ENCODE assay signal across 9 mouse cellular contexts in genomic region chr9:50604338-50604737, GRCm38 (mm10). TPM values are rescaled to one million over a fixed set of nuclear protein-coding genes. Genes with fewer than 3 reads are reported as not detected.
DNase-seq lines count a peak whose midpoint lies in the region; ATAC-seq and TF ChIP-seq lines count a peak whose summit lies in the region.
"Had no signal": no experiment of that assay in that cellular context is flagged by ENCODE, and none has a peak within 500 bp of the region (broad histone marks: within the 10 kb centered on the region; RNA-seq: fewer than 3 reads in every experiment).

No protein-coding gene starts in this region.

- no peak for TF ChIP-seq CTCF in lung, adult 2 months (IDR thresholded peaks at IDR 0.05; ENCODE audit: insufficient read depth, low read length)
- no peak for TF ChIP-seq CTCF in olfactory bulb, adult 2 months (IDR thresholded peaks at IDR 0.05; ENCODE audit: insufficient read depth, low read depth, low read length)

- H3K9me3 ChIP-seq in embryonic facial prominence, embryonic 13.5 days, result no peaks in the 10 kb centered on the region
- no peaks in the 10 kb centered on the region for H3K9me3 ChIP-seq in limb, embryonic 12.5 days

- peaks cover 44% of the 10 kb centered on the region for H3K36me3 ChIP-seq in embryonic facial prominence, embryonic 13.5 days
- peaks cover 51% of the 10 kb centered on the region for H3K36me3 ChIP-seq in limb, embryonic 12.5 days

- H3K4me3 ChIP-seq in lung, adult 2 months (replicated peaks; ENCODE audit: extremely low read depth, low read depth, low read length), result peak overlapping the region; percentile 78
- H3K4me3 ChIP-seq in embryonic facial prominence, embryonic 13.5 days, result peak overlapping the region; percentile 80
- H3K4me3 ChIP-seq in limb, embryonic 12.5 days (replicated peaks), result peak overlapping the region; percentile 89
- H3K4me3 ChIP-seq in olfactory bulb, adult 2 months (ENCODE audit: insufficient read depth, low read depth, low read length), result peak overlapping the region; percentile 92

- peak overlapping the region; percentile 84 for H3K9ac ChIP-seq in embryonic facial prominence, embryonic 13.5 days
- peak overlapping the region; percentile 83 for H3K9ac ChIP-seq in limb, embryonic 12.5 days (replicated peaks)

- 2% methylated on average over 6 of the region's 6 CpGs for WGBS in lung, adult 2 months
- WGBS in embryonic facial prominence, embryonic 13.5 days, result 3% methylated on average over 6 of the region's 6 CpGs
- 4% methylated on average over 6 of the region's 6 CpGs for WGBS in limb, embryonic 12.5 days
- under 1% methylated on average over 6 of the region's 6 CpGs for WGBS in olfactory bulb, adult 2 months

- H3K4me2 ChIP-seq in embryonic facial prominence, embryonic 13.5 days, result peak overlapping the region; percentile 91
- H3K4me2 ChIP-seq in limb, embryonic 12.5 days, result peak overlapping the region; percentile 80

- no peak; the same call in 1 of the 2 replicates for ATAC-seq in embryonic facial prominence, embryonic 13.5 days (ENCODE audit: insufficient number of reproducible peaks, insufficient read depth, low FRiP score, low TSS enrichment, low read depth)
- peak; percentile 7; the same call in 1 of the 2 replicates for ATAC-seq in limb, embryonic 12.5 days (ENCODE audit: insufficient number of reproducible peaks, insufficient read depth, low FRiP score, low TSS enrichment, low read depth)

- peak overlapping the region; percentile 82 for H3K27ac ChIP-seq in embryonic facial prominence, embryonic 13.5 days
- peak overlapping the region; percentile 91; the same call in 1 of the 2 replicates for H3K27ac ChIP-seq in limb, embryonic 12.5 days
- no peak overlapping the region; the same call in 1 of the 2 replicates for H3K27ac ChIP-seq in olfactory bulb, adult 2 months (ENCODE audit: insufficient read depth, low read depth, low read length)

- peaks cover 10% of the 10 kb centered on the region for H3K4me1 ChIP-seq in lung, adult 2 months (ENCODE audit: control insufficient read depth, insufficient read depth, low read length)
- peaks cover 18% of the 10 kb centered on the region for H3K4me1 ChIP-seq in embryonic facial prominence, embryonic 13.5 days
- H3K4me1 ChIP-seq in limb, embryonic 12.5 days (replicated peaks), result peaks cover 27% of the 10 kb centered on the region
- peaks cover 9% of the 10 kb centered on the region for H3K4me1 ChIP-seq in olfactory bulb, adult 2 months (ENCODE audit: control insufficient read depth, insufficient read depth, low read length)

- no peaks in the 10 kb centered on the region for H3K27me3 ChIP-seq in embryonic facial prominence, embryonic 13.5 days
- no peaks in the 10 kb centered on the region for H3K27me3 ChIP-seq in limb, embryonic 12.5 days

- DNase-seq in lung, adult 2 months, result no peak
- no peak for DNase-seq in lung, postnatal 4 days
- no peak for DNase-seq in urinary bladder, postnatal 4 days (ENCODE audit: low spot score in 2 of 2)
- DNase-seq in adrenal gland, postnatal 14 days, result no peak
- no peak for DNase-seq in cerebellum, adult 8-10 months

- TF ChIP-seq POLR2A in lung, adult 2 months (IDR thresholded peaks at IDR 0.05; ENCODE audit: borderline replicate concordance, extremely low read depth, low read depth, low read length), result no peak
- no peak for TF ChIP-seq POLR2A in olfactory bulb, adult 2 months (IDR thresholded peaks at IDR 0.05; ENCODE audit: insufficient read depth, low read depth, low read length)

RNA-seq across cellular contexts. Expression of gene Timm8b, which starts 0.6 kb away (rescaled TPM):
- 80.5 and 90.8 TPM in 2 replicates for polyA plus RNA-seq in lung, adult 2 months (2012; rRNA removed)
- 286 and 288 TPM in 2 replicates for polyA plus RNA-seq in embryonic facial prominence, embryonic 13.5 days (2015; fragmentation: Nextera tagmentation; extraction: Ambion mirVana)
- polyA plus RNA-seq in limb, embryonic 12.5 days (2016; fragmentation: Nextera tagmentation; extraction: Ambion mirVana), result 323 and 341 TPM in 2 replicates
- polyA plus RNA-seq in olfactory bulb, adult 2 months (2012; ENCODE audit: insufficient read depth, insufficient read length, low replicate concordance, missing spikeins), result not detected in 2 replicates
- 171 and 184 TPM in 2 replicates for total RNA-seq in adrenal gland, postnatal 14 days (2021)

RNA-seq across cellular contexts. Expression of gene Sdhd, which starts 0.7 kb away (rescaled TPM):
- polyA plus RNA-seq in lung, adult 2 months (2012; rRNA removed), result 91.0 and 114 TPM in 2 replicates
- polyA plus RNA-seq in embryonic facial prominence, embryonic 13.5 days (2015; fragmentation: Nextera tagmentation; extraction: Ambion mirVana), result 241 and 249 TPM in 2 replicates
- polyA plus RNA-seq in limb, embryonic 12.5 days (2016; fragmentation: Nextera tagmentation; extraction: Ambion mirVana), result 259 and 268 TPM in 2 replicates
- not detected in 2 replicates for polyA plus RNA-seq in olfactory bulb, adult 2 months (2012; ENCODE audit: insufficient read depth, insufficient read length, low replicate concordance, missing spikeins)
- 554 and 565 TPM in 2 replicates for total RNA-seq in adrenal gland, postnatal 14 days (2021)

RNA-seq across cellular contexts. Expression of gene Pih1d2, which starts 12.8 kb away (rescaled TPM):
- polyA plus RNA-seq in lung, adult 2 months (2012; rRNA removed), result 2.7 and 3.7 TPM in 2 replicates
- 2.7 and 3.7 TPM in 2 replicates for polyA plus RNA-seq in embryonic facial prominence, embryonic 13.5 days (2015; fragmentation: Nextera tagmentation; extraction: Ambion mirVana)
- 4.0 and 4.6 TPM in 2 replicates for polyA plus RNA-seq in limb, embryonic 12.5 days (2016; fragmentation: Nextera tagmentation; extraction: Ambion mirVana)
- not detected in 2 replicates for polyA plus RNA-seq in olfactory bulb, adult 2 months (2012; ENCODE audit: insufficient read depth, insufficient read length, low replicate concordance, missing spikeins)
- 1.6 and 1.9 TPM in 2 replicates for total RNA-seq in adrenal gland, postnatal 14 days (2021)

RNA-seq across cellular contexts. Expression of gene Nkapd1, which starts 12.9 kb away (rescaled TPM):
- polyA plus RNA-seq in lung, adult 2 months (2012; rRNA removed), result 5.3 and 6.3 TPM in 2 replicates
- 28.6 and 30.1 TPM in 2 replicates for polyA plus RNA-seq in embryonic facial prominence, embryonic 13.5 days (2015; fragmentation: Nextera tagmentation; extraction: Ambion mirVana)
- polyA plus RNA-seq in limb, embryonic 12.5 days (2016; fragmentation: Nextera tagmentation; extraction: Ambion mirVana), result 28.6 and 32.0 TPM in 2 replicates
- not detected in 2 replicates for polyA plus RNA-seq in olfactory bulb, adult 2 months (2012; ENCODE audit: insufficient read depth, insufficient read length, low replicate concordance, missing spikeins)
- 24.3 and 25.3 TPM in 2 replicates for total RNA-seq in adrenal gland, postnatal 14 days (2021)

RNA-seq across cellular contexts. Expression of gene Tex12, which starts 43.2 kb away (rescaled TPM):
- not detected in 2 replicates for polyA plus RNA-seq in lung, adult 2 months (2012; rRNA removed)
- polyA plus RNA-seq in embryonic facial prominence, embryonic 13.5 days (2015; fragmentation: Nextera tagmentation; extraction: Ambion mirVana), result 0.26 TPM in 1 of 2 replicates, not detected in the other
- polyA plus RNA-seq in limb, embryonic 12.5 days (2016; fragmentation: Nextera tagmentation; extraction: Ambion mirVana), result not detected in 2 replicates
- not detected in 2 replicates for polyA plus RNA-seq in olfactory bulb, adult 2 months (2012; ENCODE audit: insufficient read depth, insufficient read length, low replicate concordance, missing spikeins)
- total RNA-seq in adrenal gland, postnatal 14 days (2021), result not detected in 2 replicates
- polyA plus RNA-seq: brain, embryonic 14.5 days had no signal
